Mouse (Mus musculus) monocyte, adult 2 months (primary cell): ENCODE measurements around the gene Sertad2.
A peak's percentile ranks its signal among the peaks of the same experiment; 100 is the strongest.

ENCODE experiments used
- DNase-seq, 2 experiments: peaks; one replicate each; pipeline ENCODE4 v3.0.0; 2022; ENCODE audit warnings: low spot score in 2 of 2, low read depth in 1 of 2

Sertad2 gene

GRCm38 (mm10) chr11:20542739-20543452 is at the start of gene Sertad2:
Gene Sertad2, plus strand, starts transcription at chr11:20543253.
- peak; percentile 88 to 93 for DNase-seq

GRCm38 (mm10) chr11:20493922-20494626 is 49.0 kb upstream of the Sertad2 start:
- no peak for DNase-seq

GRCm38 (mm10) chr11:20500516-20500915 is 42.5 kb upstream of the Sertad2 start:
- peak in 1 of 2 experiments; percentile 6 for DNase-seq

- DNase-seq = no peak
Measured at GRCm38 (mm10) chr11:20501160-20501955, 41.7 kb upstream of the Sertad2 start.

GRCm38 (mm10) chr11:20513574-20513973 is 29.5 kb upstream of the Sertad2 start:
- DNase-seq = no peak

GRCm38 (mm10) chr11:20514757-20515156 is 28.3 kb upstream of the Sertad2 start:
- no peak for DNase-seq

- DNase-seq = no peak
Measured at GRCm38 (mm10) chr11:20521321-20521720, 21.7 kb upstream of the Sertad2 start.

GRCm38 (mm10) chr11:20522750-20523149 is 20.3 kb upstream of the Sertad2 start:
- no peak for DNase-seq

- no peak for DNase-seq
Measured at GRCm38 (mm10) chr11:20524435-20524834, 18.6 kb upstream of the Sertad2 start.

- no peak for DNase-seq
Measured at GRCm38 (mm10) chr11:20525909-20526308, 17.1 kb upstream of the Sertad2 start.

GRCm38 (mm10) chr11:20527901-20528300 is 15.2 kb upstream of the Sertad2 start:
- DNase-seq = no peak

GRCm38 (mm10) chr11:20531682-20531991 is 11.4 kb upstream of the Sertad2 start:
- no peak for DNase-seq

- peak; percentile 34 to 36 for DNase-seq
Measured at GRCm38 (mm10) chr11:20531992-20532881, 10.8 kb upstream of the Sertad2 start.

GRCm38 (mm10) chr11:20533231-20533630 is 9.8 kb upstream of the Sertad2 start:
- no peak for DNase-seq

GRCm38 (mm10) chr11:20537221-20537620 is 5.8 kb upstream of the Sertad2 start:
- DNase-seq = no peak

- no peak for DNase-seq
Measured at GRCm38 (mm10) chr11:20538496-20538895, 4.6 kb upstream of the Sertad2 start.

GRCm38 (mm10) chr11:20541280-20541679 is 1.8 kb upstream of the Sertad2 start:
- no peak for DNase-seq

GRCm38 (mm10) chr11:20541995-20542637 is 937 bp upstream of the Sertad2 start:
- peak in 1 of 2 experiments; percentile 21 for DNase-seq

GRCm38 (mm10) chr11:20543453-20544120 is 534 bp downstream of the Sertad2 start:
- DNase-seq = no peak

GRCm38 (mm10) chr11:20544376-20544775 is 1.3 kb downstream of the Sertad2 start:
- no peak for DNase-seq
